Mouse (Mus musculus) monocyte, adult 2 months (primary cell): Measurements from ENCODE around the gene Atrn.

Experiments
- DNase-seq, 2 experiments: peaks; one replicate each; pipeline ENCODE4 v3.0.0; 2022; ENCODE audit warnings: low spot score in 2 of 2, low read depth in 1 of 2

Atrn gene

DNA sequence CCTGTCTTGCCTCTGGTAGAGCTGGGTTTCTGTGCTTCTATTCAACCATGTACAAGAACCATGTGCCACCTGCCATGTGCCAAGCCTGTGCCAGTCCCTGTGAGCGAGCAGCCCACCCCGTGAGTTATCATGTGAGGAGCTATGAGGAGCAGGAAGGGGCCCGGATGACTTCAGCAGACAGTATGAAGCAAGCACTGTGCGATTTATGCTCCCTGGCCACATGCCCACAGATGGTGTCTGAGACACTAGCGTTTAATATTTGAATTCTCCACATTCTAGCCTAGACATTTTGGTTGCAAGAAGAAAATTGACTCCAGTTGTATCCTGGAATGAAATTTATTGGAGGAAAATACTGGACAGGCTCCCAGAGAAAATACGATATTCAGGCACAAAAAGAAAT lies 161.2 kb downstream of the Atrn start:
- no peak for DNase-seq

DNA sequence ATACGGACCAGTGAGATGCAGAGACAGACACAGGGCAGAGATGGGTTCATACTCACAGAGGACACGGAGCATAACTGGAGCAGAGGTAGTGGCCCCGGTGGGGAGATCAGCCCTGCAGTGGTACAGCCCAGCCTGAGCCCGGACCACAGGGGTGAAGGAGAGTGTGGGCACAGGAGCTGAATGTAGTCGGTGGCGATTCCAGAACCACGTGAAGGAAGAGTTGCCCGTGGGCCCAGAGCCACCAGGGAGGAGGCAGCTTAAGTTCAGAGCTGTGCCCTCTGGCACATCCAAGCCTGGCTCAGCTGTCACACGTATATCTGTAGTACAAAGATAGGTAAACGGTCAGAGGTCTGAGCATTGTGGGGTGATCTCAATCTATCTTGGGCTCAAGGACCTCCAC lies 166.2 kb downstream of the Atrn start:
- no peak for DNase-seq
